Mouse (Mus musculus) cortical plate, adult 2 months (tissue): ENCODE data around the gene Fam102a.

Source experiments
- CTCF ChIP-seq: fragments of 200-500 bp; IDR thresholded peaks from 2 replicates; pipeline ENCODE4 v1.5.1; 2011; ENCODE audit warnings: mild to moderate bottlenecking, control low read depth, low read length; ENCODE audit not compliant: insufficient read depth; ENCODE audit errors: extremely low read depth
- POLR2A ChIP-seq: fragments of 200-500 bp; IDR thresholded peaks from 2 replicates; pipeline ENCODE4 v1.6.1; 2011; ENCODE audit warnings: mild to moderate bottlenecking, low read length, control low read depth; ENCODE audit not compliant: insufficient read depth; ENCODE audit errors: extremely low read depth

DNA sequence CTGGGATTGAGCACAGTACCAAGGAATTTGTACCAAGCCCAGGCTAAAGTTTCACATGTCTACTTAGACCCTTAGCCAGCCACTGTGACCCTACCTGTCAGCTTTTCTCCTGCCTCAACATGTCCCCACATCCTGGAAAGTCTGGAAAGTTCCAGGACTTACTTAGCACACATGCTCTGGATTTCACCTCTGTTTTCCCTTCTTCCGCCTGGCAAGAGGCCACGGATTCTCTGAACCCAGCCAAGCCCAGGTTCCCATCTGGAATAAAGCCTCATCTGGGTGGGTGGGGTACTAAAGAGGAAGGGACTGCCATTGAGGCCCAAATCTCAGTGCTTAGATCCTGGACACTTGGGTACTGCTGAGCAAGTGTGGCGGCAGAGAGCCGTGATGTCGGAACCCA lies 2.8 kb downstream of the Fam102a start:
- TF ChIP-seq POLR2A: no peak
- TF ChIP-seq CTCF: no peak
